Mouse (Mus musculus) spleen, postnatal 36 days (tissue): ENCODE data around the gene Ybx2.
"Not testable (repeated sequence)": the region's sequence is repeated elsewhere in the genome, so short reads cannot be mapped to it uniquely, and the experiment has no call there.

ENCODE experiments used
- DNase-seq, 2 experiments: peaks; one replicate each; pipeline ENCODE4 v3.0.0; 2022; ENCODE audit warnings: low spot score in 2 of 2, mixed read lengths in 1 of 2

Gene Ybx2

GRCm38 (mm10) chr11:69914917-69915430, 20.6 kb upstream of the Ybx2 start:
- DNase-seq, result no peak

DNA sequence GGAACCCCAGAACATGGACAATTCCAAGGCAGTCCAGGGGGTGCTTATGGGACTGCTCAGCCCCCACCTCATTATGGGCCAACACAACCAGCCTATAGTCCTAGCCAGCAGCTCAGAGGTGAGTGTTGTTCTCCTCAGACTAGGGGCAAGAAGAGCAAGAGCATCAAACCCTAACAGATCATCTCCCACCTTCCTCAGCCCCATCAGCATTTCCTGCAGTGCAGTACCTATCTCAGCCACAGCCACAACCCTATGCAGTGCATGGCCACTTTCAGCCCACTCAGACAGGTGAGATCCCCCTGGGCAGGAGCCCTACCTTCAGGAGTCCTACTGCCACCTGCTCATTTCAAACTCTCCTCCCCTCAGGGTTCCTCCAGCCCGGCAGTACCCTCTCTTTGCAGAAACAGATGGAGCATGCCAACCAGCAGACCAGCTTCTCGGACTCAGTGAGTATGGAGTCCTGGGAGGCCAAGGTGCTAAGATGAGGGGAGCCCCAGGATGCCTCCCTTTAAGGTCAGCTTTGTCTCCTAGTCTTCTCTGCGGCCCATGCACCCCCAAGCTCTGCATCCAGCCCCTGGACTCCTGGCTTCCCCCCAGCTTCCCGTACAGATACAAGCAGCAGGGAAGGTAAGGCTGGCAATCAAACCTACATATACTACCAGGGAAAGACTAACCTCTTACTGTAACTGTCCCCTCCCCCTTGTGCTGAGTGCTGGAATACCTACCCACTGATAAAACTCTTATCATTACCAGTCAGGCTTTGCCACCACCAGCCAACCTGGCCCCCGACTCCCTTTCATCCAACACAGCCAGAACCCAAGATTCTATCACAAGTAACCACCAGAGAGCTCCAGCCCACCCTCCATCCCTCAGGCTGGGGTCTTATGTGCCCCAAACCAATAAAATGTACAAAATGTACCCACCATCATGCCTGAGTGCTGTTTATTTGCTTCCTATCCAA, 19.6 kb upstream of the Ybx2 start:
- DNase-seq, result peak; percentile 41 to 73

DNA sequence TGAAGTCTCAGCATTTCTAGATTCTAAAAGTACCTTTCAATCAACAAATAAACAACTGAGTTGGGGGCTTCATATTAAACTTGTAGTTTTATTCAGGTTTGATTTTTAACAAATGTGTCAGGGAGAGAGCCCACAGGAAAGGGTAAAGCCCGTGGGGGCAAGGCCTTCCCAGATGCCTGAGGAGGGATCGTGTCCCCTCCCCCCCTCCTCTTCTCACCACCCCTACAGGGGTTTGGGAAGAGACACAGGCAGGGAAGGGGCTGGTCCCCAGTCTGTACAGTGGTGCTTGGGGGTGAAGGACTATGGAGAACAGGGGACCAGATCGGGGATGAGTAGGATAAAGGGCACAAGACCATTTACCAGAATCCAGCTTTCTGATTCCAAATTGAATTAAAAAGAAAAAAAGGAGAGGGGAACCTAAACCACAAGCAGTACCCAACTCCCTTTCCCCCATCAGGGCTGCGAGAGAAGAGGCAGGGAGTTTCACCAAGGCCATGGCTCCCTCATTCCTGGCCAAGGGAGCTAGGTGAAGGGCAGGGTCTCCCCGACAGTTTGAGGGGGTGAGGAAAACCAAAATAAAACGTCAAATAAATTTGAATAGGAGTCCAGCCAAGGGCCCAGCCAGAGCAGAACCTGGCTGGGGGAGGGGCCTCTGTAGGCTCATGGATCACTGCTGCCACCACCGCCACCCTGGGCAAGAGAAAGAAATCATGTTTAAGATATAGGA, 18.8 kb upstream of the Ybx2 start:
- not testable (repeated sequence) for DNase-seq

GRCm38 (mm10) chr11:69917379-69917948, 18.1 kb upstream of the Ybx2 start:
- no peak for DNase-seq

DNA sequence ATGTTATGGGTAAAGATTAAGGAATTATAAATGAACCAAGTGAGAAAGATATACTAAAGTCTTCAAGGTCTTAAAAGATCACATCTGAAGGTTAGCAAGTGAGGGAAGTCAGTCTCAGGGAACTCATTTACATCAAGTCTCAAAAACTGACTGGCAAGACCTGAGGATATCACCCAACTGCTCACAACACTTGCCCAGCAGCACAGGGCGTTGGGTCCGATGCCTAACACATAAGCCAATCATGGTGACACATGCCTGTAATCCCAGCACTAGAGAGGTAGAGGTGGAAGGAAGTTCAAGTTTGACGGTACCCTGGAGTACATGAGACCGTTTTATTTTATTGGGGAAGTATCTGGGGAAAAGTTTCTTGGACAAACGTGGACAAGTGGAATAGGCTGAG, 17.5 kb upstream of the Ybx2 start:
- DNase-seq, result no peak

DNA sequence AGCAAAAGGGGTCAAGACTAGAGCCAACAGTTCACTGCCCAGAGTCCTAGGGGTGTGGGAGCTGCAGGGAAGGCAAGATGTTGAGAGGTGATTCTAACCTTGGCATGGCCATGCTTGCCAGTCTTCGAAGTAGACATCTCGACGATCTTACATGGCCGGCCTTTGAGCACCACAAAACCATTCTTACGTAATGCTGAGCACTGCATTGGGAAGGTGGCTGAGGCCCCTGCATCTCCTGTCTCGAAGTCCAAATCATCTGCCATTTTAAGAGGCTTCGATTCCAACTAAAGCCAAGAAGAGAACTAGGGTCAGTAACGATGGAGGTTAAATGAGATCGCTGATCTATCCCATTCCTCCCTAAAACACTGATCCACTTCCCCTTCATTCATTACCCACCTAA, 16.5 kb upstream of the Ybx2 start:
- no peak for DNase-seq

- DNase-seq, result peak; percentile 88 to 91
Measured at GRCm38 (mm10) chr11:69919661-69920265, 15.8 kb upstream of the Ybx2 start.

DNA sequence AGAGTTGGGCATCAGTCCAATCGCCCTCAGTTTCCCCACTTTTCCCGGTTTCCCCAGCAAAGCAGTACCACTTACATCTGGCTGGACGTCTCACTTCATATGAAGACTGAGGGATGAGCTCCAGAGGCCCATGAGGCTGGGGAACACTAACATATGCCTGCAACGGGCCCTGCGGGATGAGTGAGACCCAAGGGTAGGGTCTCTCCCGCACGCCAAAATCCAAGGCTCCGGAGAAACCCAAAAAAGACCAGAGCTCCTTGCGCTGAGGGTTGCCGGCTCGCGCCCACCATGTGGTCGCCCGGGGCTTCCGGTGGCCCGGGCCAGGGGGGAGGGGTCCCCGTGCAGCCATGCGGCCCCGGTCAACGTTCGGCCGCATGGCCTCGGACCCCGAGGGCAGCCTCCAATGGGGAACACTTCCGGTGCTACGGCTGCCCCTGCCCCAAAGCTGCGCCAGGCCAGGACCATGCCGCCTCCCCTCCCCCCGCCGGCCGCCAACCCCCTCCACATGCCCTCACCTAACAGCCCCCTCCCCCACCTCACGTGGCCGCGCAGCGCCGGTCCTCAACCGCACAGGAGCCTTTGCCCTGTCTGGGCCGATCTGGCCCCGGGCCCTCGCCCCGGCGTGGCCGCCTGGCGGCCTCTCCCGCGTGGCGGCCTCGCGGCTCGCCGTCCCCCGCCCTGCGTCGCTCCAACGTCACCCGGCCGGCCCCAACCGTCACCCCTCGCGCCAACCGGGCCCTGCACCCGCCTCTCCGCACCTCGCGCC, 15.1 kb upstream of the Ybx2 start:
- DNase-seq, result peak in 1 of 2 experiments; percentile 27

- DNase-seq, result peak; percentile 100
Measured at GRCm38 (mm10) chr11:69921114-69922011, 14.2 kb upstream of the Ybx2 start, which contains the start of gene Eif5a. Gene Eif5a (minus strand): TSS chr11:69921958.

DNA sequence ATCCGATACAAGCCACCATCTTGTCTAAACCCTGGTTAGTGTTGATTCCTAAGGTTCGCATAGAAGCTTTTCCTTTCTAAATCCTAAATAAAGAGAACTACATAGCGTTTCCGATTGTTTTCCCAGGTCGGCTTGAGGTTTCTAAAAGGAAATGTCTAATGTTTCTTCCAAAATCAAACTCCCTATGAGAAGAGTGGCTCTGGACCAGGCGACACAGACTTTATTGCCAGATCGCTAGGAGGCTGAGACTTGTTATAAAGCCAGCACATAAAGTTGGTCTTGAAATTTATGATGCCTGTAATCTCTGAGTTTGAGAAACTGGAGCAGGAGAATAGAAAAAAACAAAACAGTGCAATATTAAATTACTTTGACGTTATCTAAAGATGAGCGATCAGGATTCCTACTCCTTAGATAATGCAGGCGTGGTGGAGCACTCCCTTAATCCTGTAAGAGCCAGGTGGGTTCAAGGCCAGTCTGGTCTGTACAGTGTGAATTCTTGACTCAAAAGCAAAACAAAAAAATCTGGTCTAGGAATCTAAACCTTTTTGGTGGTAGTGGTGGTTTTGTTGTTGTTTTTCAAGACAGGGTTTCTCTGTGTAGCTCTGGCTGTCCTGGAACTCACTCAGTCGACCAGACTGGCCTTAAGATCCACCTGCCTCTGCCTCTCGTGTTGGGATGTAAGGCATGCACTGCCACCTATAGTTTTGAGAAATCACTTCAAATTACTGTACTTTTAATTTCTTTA, 13.4 kb upstream of the Ybx2 start:
- DNase-seq, result no peak

DNA sequence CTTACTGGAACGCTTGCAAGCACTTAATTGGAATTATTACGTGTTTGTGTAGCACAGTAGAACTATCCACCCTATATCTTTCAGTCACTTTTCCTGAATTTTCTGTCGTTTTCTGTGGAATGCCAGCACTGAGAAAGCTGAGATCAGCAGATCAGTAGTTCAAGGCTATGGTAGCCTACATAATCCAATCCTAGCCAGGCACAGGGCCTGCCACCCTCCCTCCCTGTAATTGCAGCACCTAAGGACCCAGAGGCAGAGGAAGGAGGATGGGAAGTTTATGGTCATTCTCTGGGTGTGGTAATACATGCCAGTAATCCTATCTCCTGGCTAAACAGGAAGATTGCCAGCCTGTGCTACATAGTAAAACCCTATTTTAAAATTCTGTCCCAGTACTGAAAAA, 12.8 kb upstream of the Ybx2 start:
- DNase-seq, result no peak

DNA sequence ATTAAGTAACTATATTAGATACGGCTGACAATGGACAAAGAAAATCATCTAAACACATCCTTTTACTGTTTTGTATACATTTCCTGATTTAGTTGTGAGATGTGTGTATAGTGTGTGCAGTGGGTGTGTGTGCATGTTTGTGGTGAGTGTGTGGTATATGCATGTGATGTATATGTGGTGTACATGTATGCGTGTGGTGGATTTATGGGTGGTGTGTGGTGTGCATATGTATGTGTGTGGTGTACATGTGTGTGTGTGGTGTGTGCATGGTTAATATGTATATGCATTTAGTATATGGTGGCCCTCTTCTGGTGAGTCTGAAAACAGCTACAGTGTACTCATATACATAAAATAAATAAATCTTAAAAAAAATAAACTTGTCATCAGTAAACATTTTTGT, 8.1 kb upstream of the Ybx2 start:
- no peak for DNase-seq

- no peak for DNase-seq
Measured at GRCm38 (mm10) chr11:69929712-69930111, 5.9 kb upstream of the Ybx2 start.

DNA sequence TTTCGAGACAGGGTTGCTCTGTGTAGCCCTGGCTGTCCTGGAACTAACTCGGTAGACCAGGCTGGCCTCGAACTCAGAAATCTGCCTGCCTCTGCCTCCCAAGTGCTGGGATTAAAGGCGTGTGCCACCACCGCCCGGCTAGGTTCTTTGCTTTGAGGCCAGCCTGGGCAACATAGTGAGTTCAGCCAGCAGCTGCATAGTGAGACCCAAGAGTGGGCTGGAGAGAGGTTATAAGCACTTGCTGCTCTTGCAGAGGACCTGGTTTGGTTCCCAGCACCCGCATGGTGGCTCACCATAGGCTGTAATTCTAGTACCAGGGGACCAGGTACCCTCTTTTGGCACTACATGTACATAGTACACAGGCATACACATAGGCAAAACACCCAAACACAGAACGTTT, 5.4 kb upstream of the Ybx2 start:
- not testable (repeated sequence) for DNase-seq

GRCm38 (mm10) chr11:69930967-69931537, 4.5 kb upstream of the Ybx2 start:
- DNase-seq, result peak; percentile 59 to 67

GRCm38 (mm10) chr11:69931769-69932168, 3.8 kb upstream of the Ybx2 start:
- DNase-seq, result no peak

GRCm38 (mm10) chr11:69932254-69932653, 3.3 kb upstream of the Ybx2 start:
- DNase-seq, result no peak

DNA sequence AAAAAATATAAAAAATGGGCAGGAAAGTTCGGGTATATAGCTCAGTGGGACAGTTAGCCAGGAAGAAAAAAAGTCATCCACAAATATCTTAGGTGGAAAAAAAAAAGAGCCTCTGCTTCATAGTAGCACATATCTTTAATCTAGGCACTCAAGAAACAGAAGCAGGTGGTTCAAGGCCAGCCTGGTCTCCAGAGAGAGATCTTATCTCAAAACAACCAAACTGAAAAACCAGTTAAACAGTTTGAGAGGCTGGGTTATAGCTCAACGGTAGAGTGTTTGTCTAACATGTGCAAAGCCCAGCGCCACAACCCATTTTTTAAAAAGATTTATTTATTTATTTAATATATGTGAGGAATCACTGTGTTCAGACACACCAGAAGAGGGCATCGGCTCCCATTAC, 2.5 kb upstream of the Ybx2 start:
- DNase-seq, result no peak

GRCm38 (mm10) chr11:69934169-69934568, 1.4 kb upstream of the Ybx2 start:
- peak; percentile 79 to 90 for DNase-seq
